Mouse (Mus musculus): ENCODE data around the gene Got1.

DNA sequence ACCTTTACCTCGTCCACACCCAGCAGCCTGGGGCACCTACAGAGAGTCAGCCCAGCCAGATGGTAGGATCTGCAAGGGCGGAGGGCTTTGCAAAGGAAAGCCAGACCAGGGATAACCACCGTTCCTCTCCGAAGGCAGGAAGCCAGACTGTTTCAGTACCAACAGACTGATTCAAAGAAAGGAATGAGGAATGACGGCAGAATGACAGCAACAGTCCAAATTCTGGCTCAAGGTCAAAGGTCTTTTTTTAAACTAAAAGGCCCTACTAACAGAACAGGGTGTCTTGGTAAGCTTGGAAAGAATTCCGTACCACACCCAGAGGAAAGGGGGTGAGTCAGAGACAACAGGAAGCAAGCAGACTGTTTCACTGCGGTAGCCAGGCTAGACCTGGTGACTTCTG lies 25.5 kb downstream of the Got1 start:
- TF ChIP-seq CTCF (IDR thresholded peaks at IDR 0.05; ENCODE audit: low read depth) (no peak), EP300 (IDR thresholded peaks at IDR 0.05; ENCODE audit: low read depth) (no peak)

All from heart, postnatal 0 days (tissue).